Mouse (Mus musculus): ENCODE data around the gene Stra6.

DNA sequence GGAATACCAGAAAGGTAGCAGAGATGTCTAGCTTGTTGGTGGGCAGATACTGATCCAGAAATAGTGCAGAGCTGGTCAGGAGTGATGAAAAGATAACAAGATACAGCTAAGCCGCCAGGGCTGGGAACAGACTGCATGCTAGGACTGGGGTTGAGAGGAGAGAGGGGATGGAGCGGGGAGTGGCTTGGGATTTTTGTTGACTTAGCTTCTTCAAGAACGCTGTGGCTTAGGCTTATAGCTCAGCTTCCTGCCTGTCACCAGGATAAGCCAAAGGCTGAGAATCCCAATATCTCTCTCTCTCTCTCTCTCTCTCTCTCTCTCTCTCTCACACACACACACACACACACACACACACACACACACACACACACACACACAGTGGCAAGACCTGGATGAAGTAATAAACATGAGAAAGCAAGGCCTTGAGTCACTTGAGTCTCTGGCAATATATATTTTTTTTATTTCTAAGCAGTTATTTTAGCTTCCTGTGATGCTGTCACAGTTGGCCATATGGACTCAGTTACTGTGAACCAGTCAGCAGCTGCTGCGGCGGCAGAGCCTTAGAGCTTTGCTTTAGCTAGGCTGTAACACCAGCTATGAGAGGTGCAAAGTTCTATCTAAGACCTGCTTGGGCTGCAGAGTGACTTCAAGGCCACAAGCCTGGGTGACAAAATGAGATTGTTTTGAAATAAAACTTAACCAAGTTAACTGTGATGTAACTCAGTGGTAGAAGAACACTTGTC is 112.3 kb downstream of the Stra6 start:
- no peak for TF ChIP-seq CTCF (IDR thresholded peaks at IDR 0.05; ENCODE audit: insufficient read depth, low read length)
- no peak for TF ChIP-seq POLR2A (IDR thresholded peaks at IDR 0.05; ENCODE audit: borderline replicate concordance, extremely low read depth, low read depth, low read length)
